Mouse (Mus musculus): ENCODE results near the gene Mtch1.

DNA sequence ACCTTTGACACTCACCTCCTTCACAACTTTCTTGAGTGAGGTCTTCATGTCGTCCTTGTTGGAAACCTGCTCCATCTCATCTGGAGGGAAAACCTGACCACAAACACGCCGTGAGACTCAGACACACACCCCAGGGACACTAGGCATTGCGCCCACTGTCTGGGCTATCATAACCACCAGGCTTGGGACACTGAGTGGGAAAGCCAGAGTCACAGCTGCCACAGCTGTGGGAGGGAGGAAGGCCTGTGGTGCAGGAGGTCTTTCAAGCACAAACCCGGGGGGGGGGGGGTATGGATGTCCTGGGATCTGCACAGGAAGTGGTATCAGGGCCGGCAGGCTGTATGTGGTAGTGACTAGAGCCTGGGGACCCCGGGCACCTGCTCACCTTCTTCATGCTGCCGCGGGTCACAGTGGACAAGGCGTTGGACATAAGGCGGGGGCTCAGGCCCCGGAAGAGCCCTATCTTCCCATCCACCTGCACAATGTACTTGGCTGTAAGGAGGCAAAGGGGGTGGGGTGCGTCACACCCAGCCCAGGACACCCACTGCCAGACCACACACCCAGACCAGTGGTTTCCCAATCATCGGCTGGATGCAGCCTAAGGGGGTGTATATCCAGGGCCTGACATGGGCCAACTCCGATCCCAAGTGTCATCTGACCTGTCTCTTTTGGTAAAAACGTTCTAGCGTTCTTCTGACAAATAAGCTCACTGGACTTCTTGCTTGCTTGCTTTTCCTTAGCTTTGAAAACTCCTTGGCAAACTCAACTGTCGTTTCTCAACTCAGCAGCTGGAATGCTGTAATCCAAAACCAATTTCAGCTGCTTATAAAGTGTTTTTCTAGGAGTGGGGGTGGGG is 7.1 kb downstream of the Mtch1 start:
- TF ChIP-seq CTCF (IDR thresholded peaks at IDR 0.05; ENCODE audit: low read depth, low read length) (no peak), POLR2A (IDR thresholded peaks at IDR 0.05; ENCODE audit: borderline replicate concordance, low read depth, low read length) (no peak)
